Mouse (Mus musculus) embryonic fibroblast, embryonic 13.5 days (primary cell): ENCODE measurements around the gene Atp5e. TPM values are rescaled to one million over a fixed set of nuclear protein-coding genes. Genes with fewer than 3 reads are reported as not detected.

Experiments used
- H3K27ac ChIP-seq: 2 replicates; pipeline ENCODE4 v1.5.1; 2012; ENCODE audit warnings: low read length, control low read depth, inconsistent platforms; ENCODE audit not compliant: insufficient read depth
- H3K4me1 ChIP-seq: 2 replicates; pipeline ENCODE4 v1.6.1; 2011; ENCODE audit warnings: low read length; ENCODE audit not compliant: control insufficient read depth, insufficient read depth
- H3K4me3 ChIP-seq: 2 replicates; pipeline ENCODE4 v1.5.1; 2011; ENCODE audit warnings: mild to moderate bottlenecking, control low read depth, low read length; ENCODE audit not compliant: insufficient read depth
- CTCF ChIP-seq: IDR thresholded peaks from 2 replicates; pipeline ENCODE4 v1.5.1; 2011; ENCODE audit warnings: mild to moderate bottlenecking, control low read depth, low read length, moderate library complexity, borderline replicate concordance; ENCODE audit not compliant: insufficient read depth
- POLR2A ChIP-seq: IDR thresholded peaks from 2 replicates; pipeline ENCODE4 v1.6.1; 2011; ENCODE audit warnings: low read depth, mild to moderate bottlenecking, control low read depth, low read length, moderate library complexity
- polyA plus RNA-seq: library from polyadenylated mRNA; stranded (reverse); fragments of >200 nt; gene quantifications from 2 replicates; pipeline ENCODE4 v1.2.4, GENCODE M21; 2011; ENCODE audit warnings: low read depth; ENCODE audit not compliant: missing spikeins, insufficient read length

Atp5e gene
- polyA plus RNA-seq, 1 experiment: 240 TPM

GRCm38 (mm10) chr2:174478746-174479145 lies 14.8 kb upstream of the Atp5e start:
- TF ChIP-seq CTCF: no peak
- TF ChIP-seq POLR2A: no peak

GRCm38 (mm10) chr2:174477543-174478319 lies 13.8 kb upstream of the Atp5e start:
- no peak overlapping the region for H3K27ac ChIP-seq
- no peak for TF ChIP-seq CTCF
- no peak overlapping the region for H3K4me3 ChIP-seq
- no peaks in the 10 kb centered on the region for H3K4me1 ChIP-seq

More at GRCm38 (mm10) chr2:174478746-174479145, 14.8 kb upstream of the Atp5e start:
- H3K27ac ChIP-seq: no peak overlapping the region
- H3K4me1 ChIP-seq: no peaks in the 10 kb centered on the region
- no peak overlapping the region for H3K4me3 ChIP-seq

GRCm38 (mm10) chr2:174473550-174473927 lies 9.6 kb upstream of the Atp5e start:
- Histone ChIP-seq H3K27ac (no peak overlapping the region), H3K4me1 (no peaks in the 10 kb centered on the region), H3K4me3 (peak overlapping the region; percentile 17)
- TF ChIP-seq CTCF: no peak
- no peak for TF ChIP-seq POLR2A

- Histone ChIP-seq H3K4me3 (peak within 1 kb of the TSS; percentile 67), H3K27ac (peak within 1 kb of the TSS; percentile 7; the same call in 1 of the 2 replicates), H3K4me1 (no peaks in the 10 kb centered on the region)
- TF ChIP-seq CTCF: no peak
- peak; percentile 84 for TF ChIP-seq POLR2A
Observed at GRCm38 (mm10) chr2:174472818-174473549, 9.1 kb upstream of the Atp5e start, which contains the start of gene Prelid3b. Gene Prelid3b (minus strand): TSS chr2:174473081.

GRCm38 (mm10) chr2:174472407-174472806 lies 8.5 kb upstream of the Atp5e start:
- TF ChIP-seq POLR2A (no peak), CTCF (no peak)
- Histone ChIP-seq H3K4me3 (peak overlapping the region; percentile 67), H3K4me1 (no peaks in the 10 kb centered on the region), H3K27ac (peak overlapping the region; percentile 7; the same call in 1 of the 2 replicates)

- no peak overlapping the region for H3K27ac ChIP-seq
- H3K4me1 ChIP-seq: no peaks in the 10 kb centered on the region
- no peak overlapping the region for H3K4me3 ChIP-seq
- TF ChIP-seq POLR2A (no peak), CTCF (no peak)
Observed at GRCm38 (mm10) chr2:174470786-174471405, 7.0 kb upstream of the Atp5e start.

- TF ChIP-seq POLR2A: no peak
- TF ChIP-seq CTCF: no peak
- Histone ChIP-seq H3K4me1 (no peaks in the 10 kb centered on the region), H3K4me3 (no peak overlapping the region), H3K27ac (no peak overlapping the region)
Observed at GRCm38 (mm10) chr2:174470333-174470732, 6.4 kb upstream of the Atp5e start.

- TF ChIP-seq POLR2A (no peak), CTCF (no peak)
- Histone ChIP-seq H3K4me3 (peak overlapping the region; percentile 62), H3K27ac (no peak overlapping the region), H3K4me1 (no peaks in the 10 kb centered on the region)
Observed at GRCm38 (mm10) chr2:174463370-174463769, 535 bp downstream of the Atp5e start.

GRCm38 (mm10) chr2:174459365-174459764 lies 4.5 kb downstream of the Atp5e start:
- no peak for TF ChIP-seq CTCF
- TF ChIP-seq POLR2A: no peak

More at GRCm38 (mm10) chr2:174459365-174459764, 4.5 kb downstream of the Atp5e start:
- no peak overlapping the region for H3K4me3 ChIP-seq
- H3K4me1 ChIP-seq: no peaks in the 10 kb centered on the region
- no peak overlapping the region for H3K27ac ChIP-seq
